Mouse (Mus musculus) midbrain, embryonic 12.5 days (tissue): ENCODE measurements around the gene Ctcfl. TPM values are rescaled to one million over a fixed set of nuclear protein-coding genes. Genes with fewer than 3 reads are reported as not detected.
"Not testable (repeated sequence)": the region's sequence is repeated elsewhere in the genome, so short reads cannot be mapped to it uniquely, and the experiment has no call there.

ENCODE experiments used
- ATAC-seq: fragments of 200-750 bp; cut with Nextera tagmentation; 2 replicates; pipeline ENCODE4 v1.8.0; 2017; ENCODE audit warnings: low read depth, moderate TSS enrichment, moderate library complexity; ENCODE audit not compliant: low FRiP score
- H3K27ac ChIP-seq: fragments of 300-500 bp; sonication (generic); replicated peaks from 2 replicates; pipeline ENCODE4 v1.5.1; 2016; ENCODE audit warnings: mild to moderate bottlenecking
- H3K27me3 ChIP-seq: fragments of 300-500 bp; sonication (generic); 2 replicates; pipeline ENCODE4 v1.6.1; 2016; ENCODE audit warnings: mild to moderate bottlenecking
- H3K36me3 ChIP-seq: fragments of 300-500 bp; sonication (generic); 2 replicates; pipeline ENCODE4 v1.6.1; 2016
- H3K4me1 ChIP-seq: fragments of 300-500 bp; sonication (generic); 2 replicates; pipeline ENCODE4 v1.6.1; 2016
- H3K4me2 ChIP-seq: fragments of 300-500 bp; sonication (generic); replicated peaks from 2 replicates; pipeline ENCODE4 v1.6.1; 2016; ENCODE audit warnings: mild to moderate bottlenecking, moderate library complexity
- H3K4me3 ChIP-seq: fragments of 300-500 bp; sonication (generic); 2 replicates; pipeline ENCODE4 v1.5.1; 2016; ENCODE audit warnings: mild to moderate bottlenecking
- H3K9ac ChIP-seq: fragments of 300-500 bp; sonication (generic); replicated peaks from 2 replicates; pipeline ENCODE4 v1.6.1; 2016; ENCODE audit warnings: mild to moderate bottlenecking, moderate library complexity
- H3K9me3 ChIP-seq: fragments of 300-500 bp; sonication (generic); 2 replicates; pipeline ENCODE4 v1.6.1; 2016; ENCODE audit warnings: mild to moderate bottlenecking
- WGBS: fragments of 180-500 bp; shearing (Covaris S2); methylation state at CpG from one replicate; pipeline ENCODE4 v1.1.7; 2016; 5-methylcytosine and 5-hydroxymethylcytosine counted together
- polyA plus RNA-seq: library from polyadenylated mRNA; unstranded; fragments of >200 nt; fragmentation: Nextera tagmentation; extraction: Ambion mirVana; gene quantifications from 2 replicates; pipeline ENCODE4 v1.2.1, GENCODE M21; 2016

Gene Ctcfl
- polyA plus RNA-seq, 1 experiment from 2014 or later: not detected

DNA sequence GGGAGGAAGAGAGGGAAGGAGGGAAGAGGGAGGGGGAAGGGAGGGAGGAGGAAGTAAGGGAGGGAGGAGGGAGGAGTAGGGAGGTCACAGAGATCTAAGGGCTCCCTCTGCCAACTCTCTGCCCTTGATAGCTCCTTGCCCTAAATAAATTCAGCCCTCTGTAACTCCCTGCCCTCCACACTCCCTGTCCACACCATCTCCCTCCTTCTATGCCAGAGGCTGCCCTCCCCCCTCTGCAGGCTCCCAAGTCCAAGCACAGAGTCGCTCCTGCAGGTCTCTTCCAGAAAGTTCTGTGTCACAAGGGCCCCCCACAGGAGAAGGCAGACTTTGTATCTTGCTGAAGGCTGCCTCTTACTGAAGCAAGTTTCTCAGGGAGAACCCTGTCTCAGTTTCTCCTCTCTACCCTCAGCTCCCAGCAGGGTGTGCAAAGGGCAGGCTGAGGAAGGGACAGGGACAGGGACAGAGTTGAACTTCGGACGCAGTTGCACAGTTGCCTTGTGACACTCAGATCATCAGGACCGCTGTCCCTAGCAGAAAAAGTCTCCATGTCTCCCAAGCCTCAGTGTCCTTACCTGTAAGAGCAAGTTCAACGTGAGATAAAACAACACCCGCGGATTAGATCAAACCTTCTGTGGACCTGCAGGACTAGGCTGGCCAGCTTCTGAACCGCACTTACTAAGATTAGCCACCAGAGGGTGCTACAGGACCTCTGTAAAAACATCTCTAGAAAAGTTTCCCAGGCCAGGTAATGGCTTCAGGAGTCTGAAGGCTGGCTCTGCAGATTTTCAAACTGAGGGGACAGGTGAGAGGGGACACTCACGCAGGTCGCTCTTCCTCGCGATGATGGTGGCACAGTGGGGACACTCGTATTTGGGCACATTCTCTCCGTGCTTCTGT lies 12.2 kb downstream of the Ctcfl start:
- Histone ChIP-seq H3K9ac (no peak overlapping the region), H3K36me3 (no peaks in the 10 kb centered on the region), H3K4me1 (no peaks in the 10 kb centered on the region), H3K4me3 (no peak overlapping the region), H3K4me2 (no peak overlapping the region), H3K27ac (no peak overlapping the region), H3K27me3 (peaks cover 22% of the 10 kb centered on the region), H3K9me3 (no peaks in the 10 kb centered on the region)
- 18% methylated on average over 14 of the region's 14 CpGs for WGBS
- peak; percentile 34; the same call in 1 of the 2 replicates for ATAC-seq

DNA sequence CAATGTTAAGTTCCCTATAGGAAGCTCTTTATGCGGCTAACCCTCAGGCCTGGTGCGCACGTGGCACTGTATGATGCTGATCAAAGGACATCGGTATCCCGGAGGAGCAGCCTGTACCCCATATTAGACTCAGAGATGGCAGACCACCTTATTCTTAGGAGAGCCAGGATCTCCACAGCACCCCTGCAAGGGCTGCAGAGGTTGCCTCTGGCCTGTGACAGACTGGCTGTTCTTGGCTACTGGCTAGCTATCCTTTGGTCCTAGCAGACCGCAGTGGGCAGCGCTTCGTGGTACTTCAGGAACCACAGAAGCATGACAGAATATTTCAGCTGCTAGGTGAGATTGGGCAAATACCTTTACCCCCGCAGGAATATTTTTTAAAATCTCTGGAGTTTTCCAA lies 12.9 kb downstream of the Ctcfl start:
- ATAC-seq: no peak
- peaks cover 29% of the 10 kb centered on the region for H3K27me3 ChIP-seq
- H3K27ac ChIP-seq: no peak overlapping the region
- no peaks in the 10 kb centered on the region for H3K9me3 ChIP-seq
- H3K36me3 ChIP-seq: no peaks in the 10 kb centered on the region
- H3K9ac ChIP-seq: no peak overlapping the region
- no peak overlapping the region for H3K4me3 ChIP-seq
- no peaks in the 10 kb centered on the region for H3K4me1 ChIP-seq
- 83% methylated on average over 9 of the region's 9 CpGs for WGBS
- no peak overlapping the region for H3K4me2 ChIP-seq

DNA sequence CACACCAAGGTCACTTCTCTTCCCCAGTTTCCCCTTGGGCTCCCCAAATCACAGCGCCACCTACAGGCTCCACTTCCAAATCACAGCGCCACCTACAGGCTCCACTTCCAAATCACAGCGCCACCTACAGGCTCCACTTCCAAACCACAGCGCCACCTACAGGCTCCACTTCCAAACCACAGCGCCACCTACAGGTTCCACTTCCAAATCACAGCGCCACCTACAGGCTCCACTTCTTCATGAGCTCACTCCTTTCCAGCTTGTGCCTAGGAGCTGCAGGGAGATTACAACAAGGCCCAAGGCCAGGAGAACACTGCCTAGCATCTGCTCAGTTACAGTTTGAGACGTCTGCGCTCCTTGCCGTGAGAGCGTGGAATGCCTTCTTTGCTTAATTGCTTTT lies 22.0 kb downstream of the Ctcfl start:
- H3K4me2 ChIP-seq, H3K4me3 ChIP-seq, H3K36me3 ChIP-seq, H3K9me3 ChIP-seq, ATAC-seq, H3K4me1 ChIP-seq, H3K27me3 ChIP-seq, H3K27ac ChIP-seq, H3K9ac ChIP-seq: not testable (repeated sequence)
- 91% methylated on average over 10 of the region's 10 CpGs for WGBS

DNA sequence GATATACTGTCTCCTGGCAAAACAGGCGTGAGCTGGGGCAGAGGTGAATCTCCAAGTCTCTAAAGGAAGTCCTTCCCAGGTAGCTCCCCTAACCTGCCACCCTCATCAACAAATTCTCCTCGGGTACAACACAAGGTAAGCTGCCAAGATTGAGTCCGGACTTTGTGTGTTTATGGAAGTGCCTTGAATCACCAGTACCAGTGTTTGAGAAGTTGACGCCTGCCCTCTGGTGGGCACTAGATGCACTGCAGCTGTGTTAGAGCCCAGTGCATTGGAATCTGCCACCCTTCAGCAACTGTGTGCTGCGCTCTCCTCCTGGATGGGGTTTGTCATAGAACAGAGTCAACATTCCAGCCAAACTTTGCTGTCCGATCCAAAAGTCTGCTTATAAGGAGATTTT lies 29.9 kb downstream of the Ctcfl start:
- ATAC-seq: peak; percentile 49; the same call in 1 of the 2 replicates
- no peak overlapping the region for H3K27ac ChIP-seq
- H3K36me3 ChIP-seq: no peaks in the 10 kb centered on the region
- WGBS: 18% methylated on average over 6 of the region's 6 CpGs
- H3K4me2 ChIP-seq: no peak overlapping the region
- H3K4me3 ChIP-seq: no peak overlapping the region
- no peaks in the 10 kb centered on the region for H3K27me3 ChIP-seq
- no peaks in the 10 kb centered on the region for H3K4me1 ChIP-seq
- H3K9ac ChIP-seq: no peak overlapping the region
- no peaks in the 10 kb centered on the region for H3K9me3 ChIP-seq

DNA sequence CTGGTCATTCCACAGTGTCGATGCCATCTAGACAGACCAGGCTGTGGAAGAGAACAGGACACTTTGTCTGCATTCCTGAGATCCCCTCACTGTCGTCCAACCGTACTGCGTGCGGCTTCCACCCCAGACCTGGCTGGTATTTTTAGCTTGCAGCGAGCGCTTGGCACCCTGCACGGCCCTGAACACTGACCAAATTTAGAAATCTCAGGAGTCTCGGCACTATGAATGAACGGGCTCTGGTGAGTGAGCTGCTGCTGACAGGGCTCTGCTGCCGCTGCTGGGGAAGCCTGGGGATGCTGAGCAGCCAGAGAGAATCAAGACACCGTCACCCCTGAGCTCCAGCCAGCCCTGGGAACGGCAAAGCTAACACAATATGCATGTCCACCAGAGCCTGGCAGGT lies 31.9 kb downstream of the Ctcfl start:
- Histone ChIP-seq H3K36me3 (no peaks in the 10 kb centered on the region), H3K9ac (no peak overlapping the region), H3K27me3 (peaks cover 6% of the 10 kb centered on the region; the same call in 1 of the 2 replicates), H3K9me3 (no peaks in the 10 kb centered on the region), H3K27ac (no peak overlapping the region), H3K4me1 (0 out of 2 replicates have a peak, but pooled peaks cover 3% of the 10 kb centered on the region), H3K4me2 (no peak overlapping the region), H3K4me3 (no peak overlapping the region)
- WGBS: 62% methylated on average over 13 of the region's 13 CpGs
- no peak for ATAC-seq

DNA sequence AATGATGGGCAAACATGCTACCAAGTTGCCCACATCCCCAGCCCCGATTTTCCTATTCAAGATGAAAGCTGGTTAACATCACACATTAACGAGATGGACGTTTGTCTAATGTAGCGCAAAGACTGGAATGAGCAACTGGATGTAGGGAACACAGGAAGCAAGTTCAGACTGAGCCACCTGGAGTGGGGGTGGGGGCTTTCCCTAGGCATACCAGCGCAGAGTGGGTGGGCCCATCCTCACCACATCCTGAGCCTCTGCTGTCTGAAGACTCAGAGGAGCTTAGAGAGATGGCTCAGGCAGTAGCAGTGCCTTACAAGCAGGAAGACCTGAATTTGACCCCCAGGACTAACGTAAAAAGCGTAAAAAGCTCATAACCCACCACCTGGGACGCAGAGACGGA lies 33.6 kb downstream of the Ctcfl start:
- H3K27me3 ChIP-seq: peaks cover 6% of the 10 kb centered on the region; the same call in 1 of the 2 replicates
- H3K9ac ChIP-seq: no peak overlapping the region
- 87% methylated on average over 9 of the region's 9 CpGs for WGBS
- no peaks in the 10 kb centered on the region for H3K36me3 ChIP-seq
- H3K9me3 ChIP-seq: no peaks in the 10 kb centered on the region
- no peak overlapping the region for H3K27ac ChIP-seq
- H3K4me2 ChIP-seq: no peak overlapping the region
- no peak for ATAC-seq
- no peak overlapping the region for H3K4me3 ChIP-seq
- 0 out of 2 replicates have a peak, but pooled peaks cover 3% of the 10 kb centered on the region for H3K4me1 ChIP-seq

DNA sequence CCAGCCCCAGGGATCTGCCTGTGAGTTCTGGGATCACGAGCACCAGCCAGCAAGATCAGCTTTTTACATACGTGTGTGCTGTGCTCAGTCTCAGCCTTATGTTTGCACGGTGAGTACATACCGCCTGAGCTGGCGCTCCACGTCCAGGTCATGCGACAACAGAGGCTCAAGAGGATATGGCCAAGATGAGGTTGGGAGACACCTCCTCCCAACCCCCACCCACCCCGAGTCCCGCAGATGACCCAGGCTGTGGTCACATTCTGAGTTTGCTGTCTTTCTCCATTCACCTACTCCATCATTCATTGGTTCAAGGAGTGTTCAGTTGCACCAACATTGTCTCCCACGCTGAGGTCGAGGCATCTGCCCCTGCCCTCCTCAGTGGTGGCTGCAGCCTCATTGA lies 34.5 kb downstream of the Ctcfl start:
- Histone ChIP-seq H3K4me3 (no peak overlapping the region), H3K27ac (no peak overlapping the region), H3K27me3 (peaks cover 13% of the 10 kb centered on the region; the same call in 1 of the 2 replicates), H3K9ac (no peak overlapping the region), H3K9me3 (no peaks in the 10 kb centered on the region), H3K4me2 (no peak overlapping the region), H3K4me1 (0 out of 2 replicates have a peak, but pooled peaks cover 3% of the 10 kb centered on the region), H3K36me3 (no peaks in the 10 kb centered on the region)
- ATAC-seq: no peak
- 94% methylated on average over 11 of the region's 11 CpGs for WGBS

DNA sequence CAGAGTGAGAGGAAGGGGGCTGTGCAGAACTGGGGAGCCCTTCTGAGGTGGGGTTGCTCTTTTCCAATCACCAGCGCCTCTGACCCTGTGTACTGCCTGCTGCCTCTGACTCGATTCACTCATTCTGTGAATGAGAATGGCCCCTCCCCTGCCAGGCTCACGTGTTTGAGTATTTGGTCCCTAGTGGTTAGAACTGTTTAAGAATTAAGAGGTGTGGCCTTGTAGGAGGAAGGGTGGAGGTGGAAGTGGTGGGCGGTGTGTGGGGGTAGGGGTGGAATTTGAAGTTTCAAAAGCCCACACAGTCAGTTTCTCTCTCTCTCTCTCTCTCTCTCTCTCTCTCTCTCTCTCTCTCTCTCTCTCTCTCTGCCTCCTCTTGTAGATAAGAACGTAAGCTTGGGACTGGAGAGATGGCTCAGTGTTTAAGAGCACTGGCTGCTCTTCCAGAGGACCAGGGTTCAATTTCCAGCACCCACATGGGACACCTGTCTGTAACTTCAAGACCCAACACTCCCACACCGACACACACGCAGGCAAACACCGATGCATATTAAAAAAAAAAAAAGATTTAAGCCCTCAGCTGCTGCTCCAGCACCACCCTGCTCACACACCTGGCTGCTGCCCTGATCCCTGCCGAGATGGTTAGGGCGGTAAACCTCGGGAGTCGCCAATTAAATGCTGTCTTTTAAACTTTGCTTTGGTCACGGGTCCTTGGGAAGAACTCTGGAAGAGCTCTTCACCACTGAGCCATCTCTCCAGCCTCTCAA lies 35.4 kb downstream of the Ctcfl start:
- no peaks in the 10 kb centered on the region for H3K36me3 ChIP-seq
- H3K9me3 ChIP-seq: no peaks in the 10 kb centered on the region
- no peak overlapping the region for H3K4me3 ChIP-seq
- peaks cover 19% of the 10 kb centered on the region for H3K27me3 ChIP-seq
- 0 out of 2 replicates have a peak, but pooled peaks cover 3% of the 10 kb centered on the region for H3K4me1 ChIP-seq
- no peak overlapping the region for H3K27ac ChIP-seq
- 23% methylated on average over 12 of the region's 13 CpGs for WGBS
- H3K9ac ChIP-seq: no peak overlapping the region
- 0 out of 2 replicates have a peak, but pooled peaks have one; percentile 38 for ATAC-seq
- H3K4me2 ChIP-seq: no peak overlapping the region

DNA sequence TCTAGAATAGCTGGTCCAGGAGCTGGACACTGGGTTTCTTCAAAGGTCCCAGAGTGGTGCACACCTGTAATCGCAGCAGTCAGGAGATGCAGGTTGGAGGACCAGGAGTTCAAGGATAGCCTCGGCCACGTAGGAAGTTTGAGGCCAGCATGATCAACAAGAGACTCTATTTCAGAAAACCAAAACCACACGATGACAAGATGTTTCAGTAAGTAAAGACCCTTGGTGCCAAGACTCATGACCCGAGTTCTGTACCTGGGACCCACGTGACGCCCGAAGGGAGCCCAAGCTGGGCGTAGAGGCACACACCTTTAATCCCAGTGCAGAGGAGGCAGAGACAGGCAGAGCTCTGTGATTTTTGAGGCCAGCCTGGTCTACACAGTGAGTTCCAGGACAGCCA lies 36.2 kb downstream of the Ctcfl start:
- H3K9me3 ChIP-seq: no peaks in the 10 kb centered on the region
- H3K4me2 ChIP-seq: no peak overlapping the region
- H3K4me1 ChIP-seq: 0 out of 2 replicates have a peak, but pooled peaks cover 3% of the 10 kb centered on the region
- H3K27ac ChIP-seq: no peak overlapping the region
- no peaks in the 10 kb centered on the region for H3K36me3 ChIP-seq
- ATAC-seq: no peak
- WGBS: 85% methylated on average over 9 of the region's 9 CpGs
- peaks cover 19% of the 10 kb centered on the region for H3K27me3 ChIP-seq
- no peak overlapping the region for H3K9ac ChIP-seq
- no peak overlapping the region for H3K4me3 ChIP-seq

DNA sequence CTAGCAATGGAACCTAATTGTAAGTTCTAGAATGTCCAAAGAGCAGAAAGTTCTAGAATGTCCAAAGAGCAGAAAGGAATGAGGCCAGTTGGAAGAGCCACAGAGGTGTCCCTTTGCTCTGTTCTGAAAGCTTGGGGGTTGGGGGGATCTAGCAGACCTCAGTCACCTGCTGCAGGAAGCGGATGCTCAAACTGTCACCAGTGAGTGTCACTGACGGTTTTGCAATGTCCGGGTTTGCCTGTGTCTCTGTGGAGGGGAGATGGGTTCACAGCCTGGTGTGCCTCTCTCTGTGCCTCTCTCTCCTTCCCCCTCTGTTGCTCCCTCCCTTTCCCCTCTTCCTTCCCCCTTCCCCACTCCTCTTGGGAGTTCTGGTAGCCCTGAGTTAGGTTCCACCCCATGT lies 36.6 kb downstream of the Ctcfl start:
- no peak overlapping the region for H3K9ac ChIP-seq
- H3K4me1 ChIP-seq: 0 out of 2 replicates have a peak, but pooled peaks cover 3% of the 10 kb centered on the region
- H3K4me3 ChIP-seq: no peak overlapping the region
- 85% methylated on average over 3 of the region's 3 CpGs for WGBS
- no peak overlapping the region for H3K4me2 ChIP-seq
- H3K9me3 ChIP-seq: no peaks in the 10 kb centered on the region
- H3K36me3 ChIP-seq: no peaks in the 10 kb centered on the region
- H3K27me3 ChIP-seq: peaks cover 19% of the 10 kb centered on the region
- ATAC-seq: no peak
- no peak overlapping the region for H3K27ac ChIP-seq

DNA sequence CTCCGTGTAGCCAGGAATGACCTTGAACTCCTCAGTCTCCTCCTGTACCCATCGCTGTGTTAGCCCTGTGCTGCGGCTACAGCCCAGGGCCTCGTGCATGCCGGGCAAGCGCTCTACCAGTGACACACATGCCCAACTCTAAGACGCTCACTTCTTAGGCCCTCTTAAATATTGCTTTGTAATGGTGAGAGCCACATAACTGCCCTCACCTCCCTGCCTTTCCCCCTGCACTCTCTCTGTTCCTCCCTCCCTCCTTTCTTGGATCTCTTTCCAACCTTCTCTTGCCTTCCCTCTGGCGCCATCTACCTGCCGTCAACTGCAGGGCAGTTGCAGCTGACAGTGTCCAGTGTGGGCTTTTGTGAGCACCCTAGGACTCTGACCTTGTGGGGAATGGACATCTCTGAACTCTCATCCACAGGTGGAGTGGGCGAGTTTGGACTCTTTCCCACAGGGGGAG lies 38.5 kb downstream of the Ctcfl start:
- H3K27me3 ChIP-seq: peaks cover 19% of the 10 kb centered on the region
- no peak overlapping the region for H3K4me3 ChIP-seq
- 0 out of 2 replicates have a peak, but pooled peaks cover 3% of the 10 kb centered on the region for H3K4me1 ChIP-seq
- H3K4me2 ChIP-seq: no peak overlapping the region
- WGBS: 31% methylated on average over 10 of the region's 10 CpGs
- H3K27ac ChIP-seq: no peak overlapping the region
- no peak overlapping the region for H3K9ac ChIP-seq
- no peaks in the 10 kb centered on the region for H3K36me3 ChIP-seq
- ATAC-seq: peak; percentile 69
- H3K9me3 ChIP-seq: no peaks in the 10 kb centered on the region
